Mouse (Mus musculus) C2C12 (cell line): ENCODE data around the gene Znhit2.

Source experiments
- CTCF ChIP-seq: IDR thresholded peaks from one replicate; pipeline ENCODE4 v1.5.1; 2011; ENCODE audit not compliant: control insufficient read depth, insufficient read depth, insufficient read length
- FOSL1 ChIP-seq: IDR thresholded peaks from one replicate; pipeline ENCODE4 v1.8.0; 2011; ENCODE audit warnings: mild to moderate bottlenecking, low read length; ENCODE audit not compliant: poor library complexity, insufficient read depth, severe bottlenecking
- MYOD1 ChIP-seq: IDR thresholded peaks from one replicate; pipeline ENCODE4 v1.6.1; 2011; ENCODE audit warnings: low read depth; ENCODE audit not compliant: control insufficient read depth, insufficient read length
- USF1 ChIP-seq: IDR thresholded peaks from one replicate; pipeline ENCODE4 v1.6.1; 2011; ENCODE audit warnings: low read depth, mild to moderate bottlenecking, control low read depth, moderate library complexity

- TF ChIP-seq USF1 (no peak), MYOD1 (no peak), CTCF (no peak), FOSL1 (no peak)
Measured at GRCm38 (mm10) chr19:6037695-6038094, 23.3 kb upstream of the Znhit2 start.
